Mouse (Mus musculus) lung, postnatal 4 days (tissue): ENCODE results near the gene Pcp4.
"Not testable (repeated sequence)": the region's sequence is repeated elsewhere in the genome, so short reads cannot be mapped to it uniquely, and the experiment has no call there.

Experiments
- DNase-seq, 2 experiments: peaks; one replicate each; pipeline ENCODE4 v3.0.0; 2021

Gene Pcp4

DNA sequence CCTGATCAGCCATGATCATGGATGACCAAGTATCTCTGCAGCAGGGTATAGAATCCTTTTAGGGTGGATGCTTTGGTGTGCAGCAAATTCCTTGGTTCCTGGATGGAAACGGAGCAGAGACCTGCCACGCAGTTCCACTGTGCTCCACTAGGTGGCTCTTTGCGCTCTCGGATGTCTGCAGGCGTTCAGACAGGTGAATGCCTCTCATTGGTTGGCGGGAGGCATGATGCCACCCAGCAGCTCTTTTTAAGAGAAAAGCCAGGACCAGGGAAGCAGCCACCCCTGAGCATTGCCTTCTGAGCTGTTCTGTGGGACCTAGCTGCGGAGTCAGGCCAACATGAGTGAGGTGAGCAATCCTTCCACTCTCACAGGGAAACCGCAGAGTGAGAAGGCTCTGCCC is at the start of gene Pcp4:
Pcp4 (plus strand) TSS at position 162 of the 400 bp plus-strand sequence.
- DNase-seq = peak; percentile 59 to 72

DNA sequence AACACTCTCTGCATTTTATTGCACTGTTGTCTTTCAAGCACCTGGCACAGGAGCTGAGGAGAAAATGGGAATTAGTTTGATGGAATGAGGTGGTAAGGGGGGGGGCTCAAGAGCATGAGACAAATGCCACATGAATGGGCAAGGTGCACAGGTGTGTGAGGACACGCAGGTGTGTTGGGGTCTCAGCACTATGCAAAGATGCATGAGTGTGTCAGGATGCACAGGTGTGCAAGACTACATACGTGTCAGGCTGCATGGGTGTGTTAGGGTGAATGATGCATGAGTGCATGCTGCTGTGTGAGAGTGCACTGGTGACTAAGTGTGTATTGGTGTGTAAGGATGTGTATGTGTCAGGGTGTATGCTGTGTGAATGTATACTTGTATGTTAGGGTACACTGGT is 42.4 kb upstream of the Pcp4 start:
- no peak for DNase-seq

DNA sequence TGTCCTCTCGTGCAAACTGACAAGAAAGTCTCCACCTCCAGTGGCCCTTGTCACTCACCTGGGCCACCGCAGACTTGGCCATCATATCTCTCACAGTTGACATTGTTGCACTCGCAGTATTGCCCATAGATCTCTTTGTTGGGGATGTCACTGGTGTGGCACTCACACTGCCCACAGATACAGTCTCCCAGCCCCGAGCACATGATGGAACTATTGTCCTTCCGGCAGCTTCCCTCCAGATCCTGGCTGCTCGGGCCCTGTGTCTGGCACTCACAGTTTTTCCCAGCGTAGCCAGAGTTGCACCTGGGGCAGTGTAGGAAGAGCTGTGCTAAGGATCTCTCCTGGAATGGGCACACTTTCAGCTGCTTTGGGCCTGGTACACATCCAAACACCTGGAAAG is 40.7 kb upstream of the Pcp4 start:
- DNase-seq = no peak

DNA sequence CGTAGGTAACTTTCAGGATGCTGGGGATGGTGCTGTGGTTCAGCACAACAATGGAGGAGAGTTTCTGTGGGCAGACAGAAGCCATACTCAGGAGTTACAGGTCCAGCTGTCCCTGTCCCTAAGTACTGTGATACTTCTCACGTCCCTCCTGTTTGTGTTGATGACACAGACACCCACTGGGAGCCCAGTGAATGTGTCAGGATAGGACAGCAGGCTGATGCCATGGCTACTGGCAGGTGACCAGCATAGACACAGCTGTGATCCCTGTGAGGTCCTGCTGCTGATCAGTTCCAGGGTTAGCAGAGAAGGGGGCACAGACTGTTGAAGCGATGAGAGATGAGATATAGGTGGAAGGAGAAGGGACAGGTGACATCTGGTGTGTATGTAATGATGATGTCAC is 38.4 kb upstream of the Pcp4 start:
- DNase-seq = no peak

- no peak for DNase-seq
Measured at GRCm38 (mm10) chr16:96433266-96433665, 34.1 kb upstream of the Pcp4 start.

DNA sequence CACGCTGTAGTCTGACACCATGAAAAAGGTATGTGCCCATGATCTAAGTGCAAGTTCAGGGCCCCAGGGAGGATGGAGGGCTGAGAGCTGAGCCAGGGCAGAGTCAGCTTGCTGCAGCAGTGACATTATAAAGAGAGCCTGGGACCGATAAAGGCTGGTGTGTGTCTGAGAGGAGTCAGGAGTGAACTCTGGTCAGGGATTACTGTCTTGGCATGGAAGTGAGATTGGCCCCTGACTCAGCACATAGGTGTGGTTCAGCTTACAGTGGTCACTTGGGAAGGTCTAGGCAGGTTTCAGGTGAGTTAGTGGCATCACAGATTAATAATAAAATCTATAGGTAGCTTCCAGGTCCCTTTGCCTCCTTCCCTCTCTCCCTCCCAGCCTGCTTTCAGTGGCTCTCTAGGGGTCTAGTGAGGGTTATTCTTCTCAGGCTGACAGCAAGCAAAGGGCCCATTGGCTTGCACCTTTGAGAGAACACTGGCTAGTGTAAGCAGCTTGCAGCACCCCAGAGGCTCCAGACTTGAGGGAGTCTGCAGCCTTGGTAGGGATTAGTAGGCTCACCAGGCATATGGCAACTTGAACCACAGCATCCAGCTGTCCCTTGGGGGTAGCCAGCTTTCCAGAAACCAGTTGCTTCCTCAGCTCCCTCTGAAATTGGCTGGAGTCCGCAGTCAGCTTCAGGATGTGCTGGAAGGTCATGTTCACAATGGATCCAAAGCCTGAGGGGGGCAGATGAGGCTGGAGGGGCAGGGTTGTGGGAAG is 33.2 kb upstream of the Pcp4 start:
- no peak for DNase-seq

DNA sequence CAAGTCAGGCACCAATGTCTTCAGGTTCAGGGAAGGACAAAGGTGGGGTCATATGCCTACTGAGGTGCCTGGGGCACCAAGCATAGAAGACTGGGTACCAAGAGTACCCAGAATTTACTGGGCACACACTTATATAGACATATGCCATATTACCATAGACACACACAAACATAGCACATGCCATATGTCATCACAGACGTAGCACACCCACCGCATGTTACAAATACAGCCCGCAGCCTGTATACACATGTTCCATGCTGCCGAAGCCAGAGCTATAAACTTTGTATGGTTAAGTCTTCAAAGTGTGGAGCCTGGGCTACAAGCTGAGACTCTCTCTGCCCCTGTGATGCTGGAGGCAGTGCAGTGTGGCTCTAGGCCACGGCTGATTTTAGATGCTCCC is 28.5 kb upstream of the Pcp4 start:
- no peak for DNase-seq

DNA sequence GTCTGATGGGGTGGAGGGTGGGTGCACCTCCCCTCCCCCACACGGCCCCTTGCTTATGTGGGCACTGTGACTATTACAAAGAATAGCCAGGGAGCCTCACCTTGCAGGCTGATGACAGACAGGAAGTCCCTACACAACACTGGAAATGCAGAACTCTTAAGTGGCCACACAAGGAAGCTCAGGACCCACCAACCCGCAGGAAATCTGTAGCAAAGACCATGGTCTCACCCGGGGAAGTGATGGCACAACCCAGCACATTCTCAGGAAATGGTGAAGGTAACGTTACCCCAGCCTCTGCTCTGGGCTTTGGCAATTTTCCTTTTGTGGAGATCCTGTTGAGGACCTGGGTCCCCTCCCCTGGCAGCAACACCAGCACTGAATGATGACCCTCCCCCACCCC is 27.7 kb upstream of the Pcp4 start:
- DNase-seq = no peak

- DNase-seq = no peak
Measured at GRCm38 (mm10) chr16:96440871-96441270, 26.5 kb upstream of the Pcp4 start.

DNA sequence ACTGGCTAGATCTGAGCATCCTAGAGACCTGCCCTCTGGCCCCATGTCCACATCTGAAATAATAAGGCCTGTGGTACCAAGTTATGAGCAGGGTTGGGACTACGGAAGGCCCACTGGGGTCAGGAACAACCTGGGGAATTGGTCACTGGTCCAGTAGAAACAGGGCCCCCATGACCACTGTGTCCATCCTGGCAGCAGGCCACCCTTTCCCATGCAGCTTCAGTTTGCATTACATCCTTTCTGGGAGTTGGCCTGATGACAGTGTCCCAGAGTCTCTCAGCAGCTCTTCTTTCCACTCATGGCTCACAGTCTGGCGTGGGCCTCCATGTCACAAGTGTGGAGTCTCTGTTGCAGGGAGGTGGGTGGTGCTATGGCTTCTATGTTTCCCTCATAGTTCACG is 25.6 kb upstream of the Pcp4 start:
- DNase-seq = no peak

DNA sequence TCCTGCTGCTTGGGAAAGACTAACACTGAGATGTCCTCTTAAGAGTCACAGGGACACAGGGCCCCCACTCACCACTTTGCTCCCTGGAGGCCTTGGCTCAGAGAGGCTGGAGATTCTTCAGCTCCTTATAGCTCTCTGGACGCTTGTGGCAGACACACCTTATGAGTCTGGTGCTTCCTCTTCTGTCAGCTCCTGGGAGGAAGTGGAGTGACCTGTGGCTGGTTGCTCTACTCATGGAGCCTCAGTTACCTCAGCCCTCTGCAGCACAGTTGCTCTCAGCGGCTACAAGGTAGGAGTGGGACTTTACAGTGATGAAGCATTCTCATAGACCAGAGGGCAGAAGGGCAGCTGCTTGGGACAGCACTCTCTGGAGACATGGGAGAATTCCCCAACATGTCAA is 23.9 kb upstream of the Pcp4 start, which contains the start of gene Itgb2l:
Itgb2l (minus strand) TSS at position 152 of the 400 bp plus-strand sequence.
- DNase-seq = no peak

DNA sequence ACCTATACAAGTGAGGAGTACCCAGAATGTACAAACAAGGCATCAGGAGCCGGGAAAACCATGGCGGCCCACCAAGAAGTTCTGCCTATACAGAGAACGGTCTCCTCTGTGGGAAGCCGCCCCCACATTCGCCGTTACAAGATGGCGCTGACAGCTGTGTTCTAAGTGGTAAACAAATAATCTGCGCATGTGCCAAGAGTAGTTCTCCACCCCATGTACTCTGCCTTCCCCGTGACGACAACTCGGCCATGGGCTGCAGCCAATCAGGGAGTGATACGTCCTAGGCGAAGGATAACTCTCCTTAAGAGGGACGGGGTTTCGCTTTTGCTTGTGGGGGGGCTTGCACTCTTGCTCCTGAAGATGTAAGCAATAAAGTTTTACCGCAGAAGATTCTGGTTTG is 16.5 kb upstream of the Pcp4 start:
- DNase-seq = not testable (repeated sequence)

- no peak for DNase-seq
Measured at GRCm38 (mm10) chr16:96454086-96454485, 13.3 kb upstream of the Pcp4 start.

DNA sequence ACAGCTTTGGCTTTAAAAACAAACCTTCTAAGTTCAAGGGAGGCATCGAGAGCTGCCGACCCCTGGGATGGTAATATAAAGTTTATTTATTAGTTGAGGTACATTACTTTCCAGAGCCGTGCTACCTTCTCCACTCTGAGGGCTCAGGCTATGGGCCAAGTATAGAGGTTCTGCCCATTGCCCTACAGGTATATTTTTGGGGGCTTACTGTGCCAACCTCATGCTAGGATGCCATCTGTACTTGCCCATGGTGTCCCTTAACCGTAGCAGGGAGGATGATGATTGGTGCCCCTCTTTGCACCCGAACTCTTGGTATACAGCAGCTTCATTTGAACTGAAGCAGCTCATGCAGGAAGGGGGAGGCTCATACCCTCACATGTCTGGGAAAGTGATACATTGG is 9.8 kb upstream of the Pcp4 start:
- no peak for DNase-seq

- no peak for DNase-seq
Measured at GRCm38 (mm10) chr16:96459356-96459755, 8.1 kb upstream of the Pcp4 start.

- DNase-seq = no peak
Measured at GRCm38 (mm10) chr16:96460788-96461187, 6.6 kb upstream of the Pcp4 start.

GRCm38 (mm10) chr16:96468011-96468410 is 605 bp downstream of the Pcp4 start:
- no peak for DNase-seq

DNA sequence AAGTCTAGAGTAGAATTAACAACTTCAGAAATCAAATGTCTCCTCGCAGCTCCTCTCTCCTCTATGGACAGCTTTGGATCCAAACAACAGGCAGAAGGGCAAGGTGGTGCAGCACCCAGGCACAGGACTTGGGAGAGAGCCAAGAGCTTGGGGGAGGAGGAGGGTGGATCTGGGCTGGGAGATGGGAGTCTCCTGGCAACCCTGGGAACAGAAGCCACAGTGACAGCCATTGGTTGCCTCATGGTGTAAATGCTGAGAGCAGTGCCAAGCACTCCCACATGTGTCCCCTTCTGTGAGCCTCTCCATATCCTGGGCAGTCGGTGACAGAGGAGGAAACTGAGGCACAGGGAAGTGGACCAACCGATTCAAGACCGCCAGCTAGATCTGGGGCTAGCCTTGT is 1.3 kb downstream of the Pcp4 start:
- peak; percentile 9 to 27 for DNase-seq

GRCm38 (mm10) chr16:96469640-96470039 is 2.2 kb downstream of the Pcp4 start:
- DNase-seq = peak in 1 of 2 experiments; percentile 25

DNA sequence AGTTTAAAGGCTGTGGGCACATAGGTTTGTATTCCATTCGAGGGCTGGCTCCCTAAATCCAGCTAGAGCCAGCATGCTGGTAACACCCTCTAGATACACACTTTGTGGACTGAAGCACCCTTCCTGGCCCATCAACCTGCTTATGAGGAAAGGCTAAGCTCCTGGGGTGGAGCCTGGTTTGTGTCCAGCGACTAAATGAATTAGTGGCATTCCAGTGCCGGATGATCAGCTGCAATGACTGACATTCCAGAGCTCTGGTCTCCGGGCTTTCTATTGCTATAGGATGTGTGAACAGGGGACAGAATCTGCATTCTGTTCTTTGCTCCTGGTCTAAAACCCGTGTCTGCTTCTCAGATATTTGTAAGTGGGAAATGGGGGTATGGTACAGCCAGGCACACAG is 5.0 kb downstream of the Pcp4 start:
- DNase-seq = no peak

DNA sequence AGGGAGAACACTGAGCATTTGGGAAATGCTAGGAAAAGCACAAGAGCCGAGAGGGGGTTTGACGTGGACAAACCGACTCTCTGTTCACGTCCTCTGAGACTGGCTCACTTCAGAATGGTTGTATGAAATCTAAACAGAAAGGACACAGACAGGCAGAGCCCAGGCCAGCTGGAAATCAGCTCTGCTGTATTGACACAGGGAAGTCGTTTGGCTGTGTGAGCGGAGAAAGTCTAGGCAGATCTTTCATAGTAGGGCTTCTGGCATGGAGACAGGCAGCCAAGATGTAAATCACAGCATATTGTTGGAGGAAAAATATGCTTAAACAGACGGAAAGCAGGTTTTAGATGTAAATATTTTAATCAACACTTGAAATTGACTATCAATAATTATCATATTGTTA is 5.4 kb downstream of the Pcp4 start:
- no peak for DNase-seq

- DNase-seq = no peak
Measured at GRCm38 (mm10) chr16:96474185-96474584, 6.8 kb downstream of the Pcp4 start.

GRCm38 (mm10) chr16:96481791-96482190 is 14.4 kb downstream of the Pcp4 start:
- DNase-seq = no peak

GRCm38 (mm10) chr16:96487007-96487684 is 19.7 kb downstream of the Pcp4 start:
- no peak for DNase-seq

DNA sequence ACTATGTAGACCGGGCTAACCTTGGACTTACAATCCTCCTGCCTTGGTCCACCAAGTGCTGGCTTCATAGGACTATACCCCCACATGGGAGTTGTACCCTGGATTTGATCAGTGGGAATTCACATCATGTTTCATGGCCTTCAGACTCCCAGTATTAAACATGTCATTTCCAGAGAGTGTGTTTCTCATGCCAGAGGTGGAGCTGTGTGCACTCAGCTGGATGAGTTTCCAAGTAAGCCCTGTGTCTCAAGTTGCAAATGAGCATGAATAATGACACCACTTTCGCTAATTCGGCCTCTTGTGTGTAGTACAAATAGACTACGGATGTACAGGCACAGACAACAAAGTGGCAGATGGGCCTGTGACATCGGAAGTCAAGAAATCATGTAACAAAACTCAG is 20.6 kb downstream of the Pcp4 start:
- no peak for DNase-seq
